Mouse (Mus musculus): ENCODE results near the gene Mrc2. TPM values are rescaled to one million over a fixed set of nuclear protein-coding genes. Genes with fewer than 3 reads are reported as not detected.

Gene Mrc2
- polyA plus RNA-seq, 1 experiment from 2014 or later = 3.6 TPM

DNA sequence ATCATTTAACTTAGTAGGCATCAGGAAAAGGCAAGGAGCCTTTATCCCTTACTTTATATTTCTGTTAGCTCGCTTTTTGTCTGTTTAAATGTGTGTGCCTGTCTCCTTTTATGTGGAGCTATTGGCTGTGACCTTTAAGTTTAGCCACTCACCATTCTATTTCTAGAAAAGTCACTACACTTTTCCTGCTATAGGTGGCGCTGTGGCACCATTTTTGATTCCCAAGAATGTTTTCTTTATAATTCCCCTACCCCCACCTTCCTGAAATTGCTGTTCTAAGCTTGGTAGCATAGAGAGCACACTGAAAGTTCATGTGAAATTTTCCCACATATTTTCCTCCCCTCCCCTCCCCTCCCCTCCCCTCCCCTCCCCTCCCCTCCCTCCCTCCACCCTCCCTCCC lies 22.3 kb upstream of the Mrc2 start:
- no peak for ATAC-seq
- H3K27ac ChIP-seq (ENCODE audit: low read length) = no peak overlapping the region
- H3K36me3 ChIP-seq (ENCODE audit: control insufficient read depth, insufficient read depth) = peaks cover 8% of the 10 kb centered on the region
- no peaks in the 10 kb centered on the region for H3K27me3 ChIP-seq (replicated peaks; ENCODE audit: control insufficient read depth, insufficient read depth, low read length)
- H3K9ac ChIP-seq (replicated peaks; ENCODE audit: low read depth, low read length) = no peak overlapping the region
- 25% methylated on average over 2 of the region's 2 CpGs for whole genome bisulfite sequencing
- no peaks in the 10 kb centered on the region for H3K4me1 ChIP-seq (replicated peaks; ENCODE audit: control insufficient read depth, insufficient read depth, low read length)
- no peaks in the 10 kb centered on the region for H3K9me3 ChIP-seq (ENCODE audit: control insufficient read depth, low read length)
- no peak overlapping the region for H3K4me2 ChIP-seq (ENCODE audit: low read length)
- no peak overlapping the region for H3K4me3 ChIP-seq (replicated peaks; ENCODE audit: low read length)

DNA sequence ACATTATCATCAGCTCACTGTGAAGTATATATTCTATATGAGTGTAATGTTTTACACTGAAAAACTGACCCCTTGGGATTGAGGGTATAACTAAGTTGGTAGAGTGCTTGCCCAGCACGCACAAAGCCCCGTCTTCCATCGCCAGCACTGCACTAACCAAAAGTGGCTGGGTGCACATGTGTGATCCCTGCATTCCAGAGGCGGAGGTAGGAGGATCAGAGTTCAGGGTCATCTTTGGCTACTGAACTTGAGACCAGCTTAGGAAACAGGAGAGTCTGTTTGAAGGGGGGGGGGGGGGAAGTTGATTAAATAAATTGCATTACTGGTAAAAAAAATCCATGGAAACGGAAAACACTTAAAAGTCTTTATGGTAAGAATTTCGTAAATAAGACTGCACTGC lies 12.0 kb upstream of the Mrc2 start:
- 94% methylated on average over 6 of the region's 6 CpGs for WGBS
- Histone ChIP-seq H3K4me3 (replicated peaks; ENCODE audit: low read length) (no peak overlapping the region), H3K36me3 (ENCODE audit: control insufficient read depth, insufficient read depth) (0 out of 2 replicates have a peak, but pooled peaks cover 7% of the 10 kb centered on the region), H3K4me1 (replicated peaks; ENCODE audit: control insufficient read depth, insufficient read depth, low read length) (no peaks in the 10 kb centered on the region), H3K9ac (replicated peaks; ENCODE audit: low read depth, low read length) (no peak overlapping the region), H3K4me2 (ENCODE audit: low read length) (no peak overlapping the region), H3K9me3 (ENCODE audit: control insufficient read depth, low read length) (no peaks in the 10 kb centered on the region), H3K27ac (ENCODE audit: low read length) (no peak overlapping the region), H3K27me3 (replicated peaks; ENCODE audit: control insufficient read depth, insufficient read depth, low read length) (no peaks in the 10 kb centered on the region)
- ATAC-seq = no peak

DNA sequence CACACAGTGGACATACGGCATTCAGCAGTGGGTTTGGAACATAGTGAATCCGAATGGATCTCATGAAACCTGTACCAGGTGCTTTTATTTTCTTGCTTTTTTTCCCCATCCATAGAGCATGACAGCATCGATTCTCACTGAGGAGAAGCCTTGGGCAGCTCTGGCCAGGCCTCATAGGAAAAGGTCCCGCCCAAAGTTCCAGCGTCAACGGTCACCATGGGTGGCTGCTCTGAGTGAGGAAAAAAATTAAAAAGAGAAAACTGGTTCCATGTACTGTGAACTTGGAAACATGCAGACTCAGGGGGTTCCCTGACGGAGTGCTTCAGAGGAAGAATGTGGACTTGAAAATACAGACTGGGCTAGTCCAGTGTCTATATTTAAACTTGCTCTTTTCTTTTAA lies 11.2 kb upstream of the Mrc2 start:
- Histone ChIP-seq H3K4me2 (ENCODE audit: low read length) (no peak overlapping the region), H3K27ac (ENCODE audit: low read length) (no peak overlapping the region), H3K9me3 (ENCODE audit: control insufficient read depth, low read length) (no peaks in the 10 kb centered on the region), H3K4me1 (replicated peaks; ENCODE audit: control insufficient read depth, insufficient read depth, low read length) (no peaks in the 10 kb centered on the region), H3K36me3 (ENCODE audit: control insufficient read depth, insufficient read depth) (0 out of 2 replicates have a peak, but pooled peaks cover 5% of the 10 kb centered on the region), H3K4me3 (replicated peaks; ENCODE audit: low read length) (no peak overlapping the region), H3K27me3 (replicated peaks; ENCODE audit: control insufficient read depth, insufficient read depth, low read length) (no peaks in the 10 kb centered on the region), H3K9ac (replicated peaks; ENCODE audit: low read depth, low read length) (no peak overlapping the region)
- no peak for ATAC-seq
- 95% methylated on average over 7 of the region's 7 CpGs for WGBS

DNA sequence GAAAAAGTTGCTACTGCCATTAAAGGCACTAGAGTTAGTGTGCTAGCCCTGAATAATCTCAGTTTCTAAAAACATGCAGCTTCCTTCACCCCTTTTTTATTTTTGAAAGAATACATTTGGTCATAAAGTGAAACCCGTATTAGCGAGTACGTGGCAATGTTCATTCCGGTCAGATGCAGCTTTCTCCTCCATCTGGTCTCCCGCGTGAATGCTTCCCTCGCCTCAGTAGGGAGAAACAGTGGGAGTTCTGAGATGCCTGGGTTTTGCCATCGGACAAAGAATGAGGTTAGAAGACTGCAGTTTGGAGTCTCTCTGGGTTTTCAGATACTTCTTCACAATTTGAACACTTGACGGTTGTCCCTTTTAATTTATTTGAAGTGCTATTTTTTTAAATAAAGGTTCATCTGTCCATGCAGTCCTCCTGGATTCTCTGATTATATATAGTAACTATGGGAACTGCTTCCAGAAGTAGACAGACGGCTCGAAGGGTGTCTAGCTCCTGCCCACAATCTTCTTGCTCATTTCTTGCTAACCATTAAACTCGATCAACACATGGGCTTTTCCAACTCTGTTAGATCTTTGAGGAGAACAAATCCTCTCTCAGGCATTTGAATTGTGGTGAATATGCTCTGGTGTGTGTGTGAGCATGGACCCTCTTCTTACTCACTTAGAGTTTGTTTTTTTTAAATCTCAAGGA lies 10.5 kb upstream of the Mrc2 start:
- ATAC-seq = no peak
- Histone ChIP-seq H3K9ac (replicated peaks; ENCODE audit: low read depth, low read length) (no peak overlapping the region), H3K27ac (ENCODE audit: low read length) (no peak overlapping the region), H3K4me1 (replicated peaks; ENCODE audit: control insufficient read depth, insufficient read depth, low read length) (no peaks in the 10 kb centered on the region), H3K27me3 (replicated peaks; ENCODE audit: control insufficient read depth, insufficient read depth, low read length) (no peaks in the 10 kb centered on the region), H3K36me3 (ENCODE audit: control insufficient read depth, insufficient read depth) (0 out of 2 replicates have a peak, but pooled peaks cover 5% of the 10 kb centered on the region), H3K4me2 (ENCODE audit: low read length) (no peak overlapping the region), H3K9me3 (ENCODE audit: control insufficient read depth, low read length) (no peaks in the 10 kb centered on the region), H3K4me3 (replicated peaks; ENCODE audit: low read length) (no peak overlapping the region)
- 87% methylated on average over 12 of the region's 12 CpGs for WGBS

DNA sequence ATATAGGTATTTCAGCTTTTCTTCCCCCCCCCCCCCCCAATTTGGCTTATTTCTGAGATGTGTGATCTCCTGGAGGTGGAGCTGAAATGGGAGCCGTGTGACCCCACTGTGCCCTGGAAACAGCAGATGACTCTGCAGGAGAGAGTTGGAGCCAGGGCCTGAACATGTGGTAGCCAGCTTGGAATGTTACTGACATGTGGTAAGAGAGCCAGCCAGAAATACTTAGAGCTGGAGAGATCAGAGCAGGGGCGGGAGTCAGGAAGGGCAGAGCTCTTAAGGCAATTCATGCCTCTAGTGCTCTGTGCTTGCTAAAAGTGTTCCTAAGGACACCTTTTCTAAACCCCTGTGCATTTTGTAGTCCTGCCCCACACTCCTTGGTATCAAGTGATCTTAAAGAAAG lies 10.0 kb upstream of the Mrc2 start:
- Histone ChIP-seq H3K9ac (replicated peaks; ENCODE audit: low read depth, low read length) (no peak overlapping the region), H3K36me3 (ENCODE audit: control insufficient read depth, insufficient read depth) (0 out of 2 replicates have a peak, but pooled peaks cover 5% of the 10 kb centered on the region), H3K4me2 (ENCODE audit: low read length) (no peak overlapping the region), H3K27me3 (replicated peaks; ENCODE audit: control insufficient read depth, insufficient read depth, low read length) (no peaks in the 10 kb centered on the region), H3K27ac (ENCODE audit: low read length) (no peak overlapping the region), H3K4me1 (replicated peaks; ENCODE audit: control insufficient read depth, insufficient read depth, low read length) (no peaks in the 10 kb centered on the region), H3K9me3 (ENCODE audit: control insufficient read depth, low read length) (no peaks in the 10 kb centered on the region), H3K4me3 (replicated peaks; ENCODE audit: low read length) (no peak overlapping the region)
- 83% methylated on average over 2 of the region's 2 CpGs for WGBS
- ATAC-seq = no peak

DNA sequence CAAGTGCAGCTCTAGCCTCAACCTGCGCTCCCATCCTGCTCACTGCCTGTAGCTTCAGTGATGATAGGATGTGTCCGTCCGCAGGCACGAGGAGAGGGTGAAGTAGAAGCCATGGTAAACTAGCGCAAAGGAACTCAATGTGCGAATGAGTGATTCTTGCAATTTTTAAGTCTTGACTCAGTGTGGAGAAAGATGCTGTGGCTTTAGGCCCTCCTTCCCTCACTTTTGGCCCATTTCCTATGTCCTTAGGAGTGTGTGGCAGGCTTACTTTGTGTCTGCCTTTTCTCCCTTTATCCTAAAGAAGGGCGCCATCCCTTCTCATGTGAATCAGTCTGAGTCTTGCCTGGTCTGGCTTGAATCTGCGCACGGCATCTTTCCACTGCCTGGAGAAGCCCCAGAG lies 9.4 kb upstream of the Mrc2 start:
- no peak overlapping the region for H3K4me2 ChIP-seq (ENCODE audit: low read length)
- no peak for ATAC-seq
- H3K27ac ChIP-seq (ENCODE audit: low read length) = no peak overlapping the region
- H3K4me1 ChIP-seq (replicated peaks; ENCODE audit: control insufficient read depth, insufficient read depth, low read length) = no peaks in the 10 kb centered on the region
- WGBS = 96% methylated on average over 9 of the region's 9 CpGs
- H3K27me3 ChIP-seq (replicated peaks; ENCODE audit: control insufficient read depth, insufficient read depth, low read length) = no peaks in the 10 kb centered on the region
- no peaks in the 10 kb centered on the region for H3K9me3 ChIP-seq (ENCODE audit: control insufficient read depth, low read length)
- H3K9ac ChIP-seq (replicated peaks; ENCODE audit: low read depth, low read length) = no peak overlapping the region
- H3K36me3 ChIP-seq (ENCODE audit: control insufficient read depth, insufficient read depth) = 0 out of 2 replicates have a peak, but pooled peaks cover 5% of the 10 kb centered on the region
- H3K4me3 ChIP-seq (replicated peaks; ENCODE audit: low read length) = no peak overlapping the region

DNA sequence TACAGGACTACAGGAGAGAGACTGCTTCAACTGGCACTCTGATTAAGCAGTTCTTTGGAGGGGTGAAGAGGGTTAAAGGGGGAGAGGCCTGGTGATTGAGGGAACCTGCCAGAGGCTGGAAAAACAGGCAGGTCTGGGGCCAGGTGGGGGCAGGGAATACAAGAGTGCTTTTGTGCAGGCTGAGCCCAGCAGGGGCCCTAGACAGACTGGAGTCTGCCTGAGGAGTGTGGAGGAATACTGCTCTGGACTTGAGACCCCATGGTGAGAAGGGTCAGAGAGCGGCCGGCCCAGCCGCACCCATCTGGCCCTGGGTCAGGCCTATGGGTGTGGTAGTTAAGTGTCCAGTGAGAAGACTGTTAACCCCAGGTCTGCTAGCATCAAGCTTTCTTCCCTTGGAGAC lies 6.7 kb upstream of the Mrc2 start:
- Histone ChIP-seq H3K9ac (replicated peaks; ENCODE audit: low read depth, low read length) (no peak overlapping the region), H3K27ac (ENCODE audit: low read length) (no peak overlapping the region), H3K27me3 (replicated peaks; ENCODE audit: control insufficient read depth, insufficient read depth, low read length) (no peaks in the 10 kb centered on the region), H3K36me3 (ENCODE audit: control insufficient read depth, insufficient read depth) (0 out of 2 replicates have a peak, but pooled peaks cover 5% of the 10 kb centered on the region), H3K4me2 (ENCODE audit: low read length) (no peak overlapping the region), H3K9me3 (ENCODE audit: control insufficient read depth, low read length) (no peaks in the 10 kb centered on the region), H3K4me3 (replicated peaks; ENCODE audit: low read length) (no peak overlapping the region), H3K4me1 (replicated peaks; ENCODE audit: control insufficient read depth, insufficient read depth, low read length) (no peaks in the 10 kb centered on the region)
- ATAC-seq = no peak
- 55% methylated on average over 3 of the region's 3 CpGs for WGBS

DNA sequence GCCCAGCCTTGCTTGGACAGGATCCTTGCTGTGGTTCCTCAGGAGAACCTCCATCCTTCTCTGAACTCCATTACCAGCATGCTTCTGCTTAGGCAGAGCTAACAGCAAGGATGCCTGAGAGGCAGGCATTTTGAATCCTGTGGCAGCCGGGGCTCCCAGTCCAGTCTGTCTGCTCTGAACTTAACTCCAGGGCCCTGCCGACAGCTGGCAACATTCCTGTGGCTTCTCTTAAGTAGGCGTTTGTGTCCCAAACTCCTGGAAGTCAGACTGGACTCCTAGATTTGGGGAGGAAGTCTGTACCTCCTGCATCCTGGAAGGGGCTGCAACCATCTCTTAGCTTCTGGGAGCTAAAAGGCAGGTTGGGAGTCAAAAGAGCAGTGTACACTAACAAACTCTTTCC lies 3.0 kb upstream of the Mrc2 start:
- Histone ChIP-seq H3K4me1 (replicated peaks; ENCODE audit: control insufficient read depth, insufficient read depth, low read length) (peaks cover 26% of the 10 kb centered on the region), H3K9ac (replicated peaks; ENCODE audit: low read depth, low read length) (no peak overlapping the region), H3K4me3 (replicated peaks; ENCODE audit: low read length) (no peak overlapping the region), H3K27me3 (replicated peaks; ENCODE audit: control insufficient read depth, insufficient read depth, low read length) (no peaks in the 10 kb centered on the region), H3K9me3 (ENCODE audit: control insufficient read depth, low read length) (no peaks in the 10 kb centered on the region), H3K4me2 (ENCODE audit: low read length) (no peak overlapping the region), H3K27ac (ENCODE audit: low read length) (no peak overlapping the region), H3K36me3 (ENCODE audit: control insufficient read depth, insufficient read depth) (no peaks in the 10 kb centered on the region)
- ATAC-seq = no peak
- 77% methylated on average over 3 of the region's 3 CpGs for WGBS

DNA sequence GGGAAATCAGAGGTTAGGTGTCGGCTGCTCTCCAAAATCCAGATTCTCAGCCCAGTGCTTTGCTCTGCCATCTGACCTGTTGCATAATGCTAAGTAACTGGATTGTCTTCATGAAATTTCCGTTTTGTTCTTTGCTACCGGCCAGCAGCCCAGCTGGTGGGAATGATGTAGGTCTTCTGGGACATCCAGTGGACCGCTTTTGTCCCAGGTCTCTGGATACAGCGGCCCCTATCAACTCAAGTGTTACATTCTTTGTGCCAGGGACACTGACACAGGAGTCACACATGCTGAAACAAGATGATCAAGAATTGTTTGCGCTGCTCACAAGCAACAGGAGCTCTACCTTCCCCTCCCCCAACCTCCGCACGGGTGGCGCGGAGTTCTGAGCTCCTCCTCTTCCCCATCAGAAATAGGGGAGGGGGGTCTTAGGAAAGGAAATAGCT lies 741 bp upstream of the Mrc2 start:
- 5% methylated on average over 10 of the region's 10 CpGs for WGBS
- no peak overlapping the region for H3K27ac ChIP-seq (ENCODE audit: low read length)
- H3K4me1 ChIP-seq (replicated peaks; ENCODE audit: control insufficient read depth, insufficient read depth, low read length) = peaks cover 26% of the 10 kb centered on the region
- no peaks in the 10 kb centered on the region for H3K27me3 ChIP-seq (replicated peaks; ENCODE audit: control insufficient read depth, insufficient read depth, low read length)
- no peaks in the 10 kb centered on the region for H3K9me3 ChIP-seq (ENCODE audit: control insufficient read depth, low read length)
- H3K4me3 ChIP-seq (replicated peaks; ENCODE audit: low read length) = peak overlapping the region; percentile 62
- peak; percentile 37; the same call in 1 of the 2 replicates for ATAC-seq
- no peaks in the 10 kb centered on the region for H3K36me3 ChIP-seq (ENCODE audit: control insufficient read depth, insufficient read depth)
- peak overlapping the region; percentile 100 for H3K4me2 ChIP-seq (ENCODE audit: low read length)
- peak overlapping the region; percentile 63 for H3K9ac ChIP-seq (replicated peaks; ENCODE audit: low read depth, low read length)

All from forebrain, embryonic 16.5 days (tissue).